Mouse (Mus musculus) kidney, adult 2 months (tissue): ENCODE data around the gene Exoc7.

Experiments
- CTCF ChIP-seq: fragments of 200-500 bp; conservative IDR thresholded peaks from 2 replicates; pipeline ENCODE4 v1.5.1; 2011; ENCODE audit warnings: low read depth, mild to moderate bottlenecking, control low read depth, low read length, moderate library complexity, mixed read lengths; ENCODE audit not compliant: insufficient read depth, insufficient read length
- POLR2A ChIP-seq: fragments of 200-500 bp; IDR thresholded peaks from one replicate; pipeline ENCODE4 v1.6.1; 2011; ENCODE audit warnings: low read depth, low read length, control low read depth

DNA sequence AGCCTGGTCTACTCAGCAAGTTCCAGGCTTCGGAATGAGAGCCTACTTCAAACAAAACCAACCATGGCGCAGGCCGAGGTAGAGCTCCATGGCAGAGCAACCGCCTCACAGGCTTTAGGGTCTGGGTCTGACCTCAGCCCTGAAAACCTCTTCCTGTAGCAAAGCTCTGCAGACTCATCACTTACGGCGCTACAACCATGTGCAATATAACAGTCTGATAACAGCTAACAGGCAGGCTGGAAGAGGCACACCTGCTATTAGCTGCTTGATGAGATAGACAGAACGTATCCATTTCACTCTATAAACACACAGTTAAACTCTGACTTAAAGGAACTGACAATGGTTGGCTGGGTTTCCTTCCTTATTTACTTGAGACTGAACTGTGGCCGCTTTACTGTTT, 47.6 kb downstream of the Exoc7 start:
- no peak for TF ChIP-seq POLR2A
- no peak for TF ChIP-seq CTCF
